Mouse (Mus musculus): ENCODE data around the gene Brms1l.

- TF ChIP-seq CTCF (IDR thresholded peaks at IDR 0.05; ENCODE audit: low read depth), result no peak
- TF ChIP-seq EP300 (optimal IDR thresholded peaks at IDR 0.05), result no peak
Measured at GRCm38 (mm10) chr12:55917020-55917419, 80.9 kb downstream of the Brms1l start.
